Mouse (Mus musculus): ENCODE measurements around the gene Atp13a4. TPM values are rescaled to one million over a fixed set of nuclear protein-coding genes. Genes with fewer than 3 reads are reported as not detected.

Gene Atp13a4
- total RNA-seq, 2 experiments from 2014 or later, result not detected

GRCm38 (mm10) chr16:29491031-29491430 lies 53.6 kb downstream of the Atp13a4 start:
- no peak for DNase-seq
- intact Hi-C loops (cut with DNase I; ENCODE audit: low total_unique reads), result no loop called here

GRCm38 (mm10) chr16:29481439-29481838 lies 63.2 kb downstream of the Atp13a4 start:
- DNase-seq, result no peak
- intact Hi-C loops (cut with DNase I; ENCODE audit: low total_unique reads), result no loop called here

DNA sequence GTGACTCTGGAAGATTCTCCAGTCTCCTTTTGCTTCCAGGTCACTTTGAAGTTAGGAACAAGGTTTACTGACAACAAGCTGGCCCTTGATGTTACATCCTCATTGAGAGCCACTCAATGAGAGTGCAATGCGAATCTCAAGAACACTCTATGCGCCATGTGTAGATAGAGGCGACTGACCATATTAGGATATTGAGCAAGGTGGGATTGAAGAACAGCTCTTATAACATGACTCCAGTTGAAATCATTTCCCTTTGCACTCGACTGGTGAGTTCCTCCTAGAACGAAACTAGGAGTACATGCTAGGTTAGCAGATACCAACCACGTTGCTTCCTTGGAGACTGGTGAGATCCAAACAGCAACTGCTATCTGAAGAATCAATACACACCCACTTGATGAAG lies 64.3 kb downstream of the Atp13a4 start:
- intact Hi-C loops (cut with DNase I; ENCODE audit: low total_unique reads), result no loop called here
- no peak for DNase-seq

GRCm38 (mm10) chr16:29463798-29464197 lies 80.9 kb downstream of the Atp13a4 start:
- DNase-seq, result no peak
- intact Hi-C loops (cut with DNase I; ENCODE audit: low total_unique reads), result no loop called here

GRCm38 (mm10) chr16:29459331-29459730 lies 85.3 kb downstream of the Atp13a4 start:
- no peak for DNase-seq
- intact Hi-C loops (cut with DNase I; ENCODE audit: low total_unique reads), result no loop called here

- no peak for DNase-seq
- intact Hi-C loops (cut with DNase I; ENCODE audit: low total_unique reads), result no loop called here
These were observed 87.8 kb downstream of the Atp13a4 start for GRCm38 (mm10) chr16:29456851-29457250.

DNA sequence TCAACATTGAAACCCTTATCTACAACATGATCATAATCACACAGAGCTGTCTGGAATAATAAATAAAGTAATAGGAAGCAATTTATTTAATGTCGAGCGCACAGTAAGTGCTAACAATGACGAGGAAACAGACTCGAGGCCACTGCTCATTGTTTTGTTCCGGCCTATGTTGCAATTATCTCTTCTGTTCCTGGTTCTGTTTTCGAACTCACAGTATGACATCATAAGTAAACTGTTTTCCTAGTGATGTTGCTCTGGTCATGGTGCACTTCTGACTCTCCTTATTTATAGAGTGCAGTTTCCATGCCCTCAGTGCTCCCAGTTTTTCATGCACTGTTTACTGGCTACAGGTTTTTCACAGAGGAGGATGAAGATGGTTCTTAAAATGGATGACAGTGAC lies 91.4 kb downstream of the Atp13a4 start:
- intact Hi-C loops (cut with DNase I; ENCODE audit: low total_unique reads), result no loop called here
- DNase-seq, result no peak

DNA sequence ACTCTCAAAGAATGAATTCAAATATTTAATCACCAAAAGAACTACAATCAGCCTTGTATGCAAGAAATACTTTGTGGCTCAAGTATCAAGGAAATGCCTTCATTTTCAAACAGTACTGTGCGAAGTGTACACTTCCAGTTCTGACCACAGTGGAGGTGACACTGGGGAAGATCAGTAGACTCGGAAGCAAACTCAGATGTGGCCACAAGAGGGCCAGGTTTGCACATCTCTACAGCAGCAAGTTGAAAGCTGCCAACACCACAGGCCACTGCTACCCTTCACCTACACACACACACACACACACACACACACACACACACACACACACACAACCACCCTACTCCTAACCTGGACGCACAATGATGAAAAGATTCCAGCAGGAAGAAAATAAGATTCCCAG lies 93.0 kb downstream of the Atp13a4 start:
- intact Hi-C loops (cut with DNase I; ENCODE audit: low total_unique reads), result no loop called here
- DNase-seq, result no peak

GRCm38 (mm10) chr16:29442126-29442525 lies 102.5 kb downstream of the Atp13a4 start:
- no peak for DNase-seq
- intact Hi-C loops (cut with DNase I; ENCODE audit: low total_unique reads), result no loop called here

DNA sequence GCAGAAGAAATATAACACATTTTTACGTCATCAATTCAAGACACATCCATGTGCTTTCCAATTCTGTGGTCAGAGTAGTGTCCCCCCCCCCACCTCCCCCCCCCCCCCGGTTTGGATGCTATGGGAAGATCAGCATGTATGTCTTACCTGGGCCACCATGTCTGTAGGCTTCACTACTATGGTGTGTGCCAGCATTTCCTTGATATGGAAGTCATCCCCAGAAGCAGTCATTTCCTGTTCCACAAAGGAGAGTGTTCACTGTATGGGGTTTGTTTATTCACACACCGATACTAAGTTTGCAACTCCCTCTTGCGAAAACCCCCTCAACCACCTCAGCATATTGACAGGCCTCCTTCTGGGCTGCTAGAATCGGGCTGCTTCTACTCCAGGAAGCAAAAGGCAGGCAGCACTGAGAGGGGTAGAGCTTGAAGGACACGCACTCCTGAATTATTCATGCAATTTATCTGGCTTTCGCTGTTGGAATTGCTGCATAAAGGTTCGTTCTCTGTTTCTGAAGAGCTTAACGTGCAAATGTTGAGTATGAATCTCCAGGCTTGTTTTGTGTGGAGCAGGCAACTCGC lies 103.2 kb downstream of the Atp13a4 start:
- intact Hi-C loops (cut with DNase I; ENCODE audit: low total_unique reads), result no loop called here
- no peak for DNase-seq

- no peak for DNase-seq
- intact Hi-C loops (cut with DNase I; ENCODE audit: low total_unique reads), result loop anchor here (10.0 kb wide), 1 partner anchor 603 kb away; no protein-coding TSS in a partner anchor
These were observed 106.6 kb downstream of the Atp13a4 start for GRCm38 (mm10) chr16:29438045-29438444.

GRCm38 (mm10) chr16:29435746-29436145 lies 108.9 kb downstream of the Atp13a4 start:
- intact Hi-C loops (cut with DNase I; ENCODE audit: low total_unique reads), result loop anchor here (10.0 kb wide), 1 partner anchor 601 kb away; no protein-coding TSS in a partner anchor

GRCm38 (mm10) chr16:29434712-29435111 lies 110.0 kb downstream of the Atp13a4 start:
- DNase-seq, result peak; percentile 17
- intact Hi-C loops (cut with DNase I; ENCODE audit: low total_unique reads), result loop anchor here (10.0 kb wide), 1 partner anchor 600 kb away; no protein-coding TSS in a partner anchor

More at GRCm38 (mm10) chr16:29435746-29436145, 108.9 kb downstream of the Atp13a4 start:
- no peak for DNase-seq

DNA sequence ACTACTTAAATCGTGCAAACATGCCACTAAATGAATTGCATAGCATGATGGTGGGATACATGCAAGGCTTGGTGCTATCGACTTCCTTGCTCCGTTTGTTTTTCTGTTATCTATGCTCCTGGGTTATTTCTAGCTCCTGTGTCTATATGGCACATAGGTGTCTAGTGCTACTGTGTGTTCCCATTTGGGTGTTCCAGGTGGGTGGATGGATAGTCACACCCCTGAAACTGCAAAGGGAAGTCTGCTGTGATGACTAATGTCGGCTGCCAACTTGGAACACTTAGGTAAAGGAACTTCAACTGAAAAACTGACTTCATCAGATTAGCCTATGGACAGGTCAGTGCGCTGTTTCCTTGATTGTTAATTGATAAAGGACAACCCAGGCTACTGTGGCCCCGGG lies 129.8 kb downstream of the Atp13a4 start:
- DNase-seq, result no peak
- intact Hi-C loops (cut with DNase I; ENCODE audit: low total_unique reads), result no loop called here

GRCm38 (mm10) chr16:29407319-29407718 lies 137.3 kb downstream of the Atp13a4 start:
- intact Hi-C loops (cut with DNase I; ENCODE audit: low total_unique reads), result no loop called here
- no peak for DNase-seq

- DNase-seq, result peak; percentile 32
- intact Hi-C loops (cut with DNase I; ENCODE audit: low total_unique reads), result no loop called here
These were observed 145.6 kb downstream of the Atp13a4 start for GRCm38 (mm10) chr16:29399079-29399478.

GRCm38 (mm10) chr16:29384781-29385180 lies 159.9 kb downstream of the Atp13a4 start:
- intact Hi-C loops (cut with DNase I; ENCODE audit: low total_unique reads), result no loop called here
- DNase-seq, result no peak

GRCm38 (mm10) chr16:29378458-29378857 lies 166.2 kb downstream of the Atp13a4 start, which contains the start of gene Atp13a5:
Atp13a5 (minus strand) TSS chr16:29378732.
- no peak for DNase-seq
- intact Hi-C loops (cut with DNase I; ENCODE audit: low total_unique reads), result no loop called here

DNA sequence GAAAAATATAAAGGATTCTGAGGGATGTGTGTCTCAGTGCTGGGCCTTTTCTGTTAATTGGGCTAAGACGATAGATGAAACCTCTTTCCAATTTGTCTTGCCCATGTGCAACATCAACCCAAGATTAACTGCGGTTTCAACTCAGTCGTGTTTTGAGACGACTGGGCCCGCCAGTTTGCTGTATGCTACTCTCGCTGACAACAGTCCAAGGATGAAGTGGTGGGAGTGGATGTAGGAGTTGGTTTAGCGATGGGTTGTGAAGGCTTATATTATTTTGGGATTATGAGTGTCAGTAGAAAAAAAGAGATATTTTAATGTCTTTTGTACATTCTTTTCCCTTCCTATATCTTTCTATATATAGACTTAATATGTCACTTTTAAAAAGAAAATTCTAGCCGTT lies 170.0 kb downstream of the Atp13a4 start:
- intact Hi-C loops (cut with DNase I; ENCODE audit: low total_unique reads), result no loop called here

More for the DNA sequence above, 170.0 kb downstream of the Atp13a4 start:
- DNase-seq, result no peak

Measured in gastrocnemius, postnatal 14 days (tissue).